Mouse (Mus musculus) liver (tissue): ENCODE data around the gene Dach1.

Experiments
- DNase-seq: peaks from one replicate; pipeline ENCODE4 v3.0.0-alpha.2; 2020; ENCODE audit warnings: mixed read lengths

The Dach1 gene

DNA sequence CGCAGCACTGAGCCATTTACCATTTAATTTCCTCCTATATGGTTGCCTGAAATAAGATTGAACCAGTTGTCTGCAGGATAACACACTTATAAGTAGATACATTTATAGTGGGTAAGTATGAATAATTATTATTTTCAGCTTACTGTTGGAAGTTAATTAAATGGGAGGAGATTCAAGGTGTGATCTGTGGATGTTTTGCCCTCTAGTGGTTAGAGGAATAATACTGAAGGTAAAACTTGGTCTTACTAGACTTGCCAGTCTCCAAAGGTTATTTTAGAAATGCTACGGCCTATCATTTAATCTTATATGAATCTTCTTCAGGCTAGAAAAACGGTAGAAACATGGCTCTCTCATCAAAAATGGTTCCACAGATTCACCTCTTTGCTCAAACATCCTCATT lies 339.7 kb downstream of the Dach1 start:
- DNase-seq: no peak

DNA sequence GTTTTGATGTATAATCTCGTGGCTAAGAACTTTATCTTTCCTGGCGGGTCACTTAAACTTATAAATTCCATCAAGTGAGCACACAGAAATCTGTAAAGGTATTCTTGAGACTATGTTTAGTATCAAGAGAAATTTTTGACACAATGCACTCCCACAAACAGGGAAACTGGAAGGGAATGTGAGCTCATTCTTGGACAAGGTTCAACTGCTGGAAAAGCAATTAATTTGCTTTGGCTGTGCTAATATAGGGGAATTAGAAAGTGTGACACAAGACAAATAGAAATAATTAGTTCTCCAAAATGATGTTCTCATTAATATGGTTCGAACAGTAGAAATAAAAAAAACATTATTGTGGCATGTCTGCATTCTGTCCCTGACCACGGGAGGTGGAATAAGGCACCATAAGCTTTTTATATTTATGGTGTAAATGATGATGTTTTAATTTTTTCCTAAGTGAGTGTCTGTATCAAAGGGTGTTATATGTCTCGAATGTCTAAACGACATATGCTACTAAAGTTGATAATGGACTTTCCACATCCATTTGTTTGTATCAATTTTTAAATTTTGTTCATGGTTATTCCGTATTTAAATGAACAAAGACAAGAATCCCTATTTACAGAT lies 354.9 kb downstream of the Dach1 start:
- DNase-seq: no peak

DNA sequence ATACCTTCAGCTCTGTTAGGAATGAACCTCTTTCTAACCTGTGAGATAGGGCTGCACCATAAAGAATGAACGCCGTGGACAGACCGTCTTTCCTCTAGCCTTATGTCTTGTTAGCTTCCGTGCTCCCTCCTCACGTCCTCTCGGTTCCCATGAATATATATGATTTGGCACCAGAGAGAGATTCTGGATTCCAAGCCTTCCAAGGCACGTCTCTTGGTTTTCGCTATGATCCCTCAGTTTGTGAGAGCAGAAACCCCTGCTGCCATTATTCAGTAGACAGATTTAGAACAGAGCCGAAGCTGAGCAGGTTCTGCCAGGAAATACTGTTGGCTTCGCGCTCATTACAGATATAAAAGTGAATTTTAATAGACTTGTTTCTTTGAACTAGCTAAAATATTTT lies 356.0 kb downstream of the Dach1 start:
- no peak for DNase-seq

DNA sequence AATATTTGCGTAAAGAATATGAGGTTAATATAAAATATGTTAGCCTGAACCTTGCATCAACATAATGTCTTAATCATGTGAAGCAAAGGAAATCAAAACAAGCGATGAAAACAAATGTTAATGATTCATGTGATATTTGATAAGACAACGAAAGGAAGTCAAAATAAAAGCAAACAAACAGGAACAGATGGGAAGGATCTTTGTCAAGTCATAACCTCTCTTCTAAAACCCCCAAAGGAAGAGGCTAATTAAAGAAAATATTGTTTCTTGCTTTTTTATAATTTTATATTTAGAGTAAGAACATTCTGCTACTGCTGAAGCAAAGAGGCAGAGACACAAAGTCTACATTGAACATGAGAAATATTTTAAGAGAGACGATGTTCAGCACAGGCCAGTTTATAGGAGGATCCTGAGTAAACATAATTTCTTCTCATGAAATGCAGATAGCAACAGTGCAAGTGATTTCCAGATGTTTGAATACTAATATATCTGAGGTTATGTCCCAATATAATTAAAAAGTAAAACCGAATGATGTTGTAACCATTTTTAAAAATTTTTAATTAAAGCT lies 374.1 kb downstream of the Dach1 start:
- no peak for DNase-seq

DNA sequence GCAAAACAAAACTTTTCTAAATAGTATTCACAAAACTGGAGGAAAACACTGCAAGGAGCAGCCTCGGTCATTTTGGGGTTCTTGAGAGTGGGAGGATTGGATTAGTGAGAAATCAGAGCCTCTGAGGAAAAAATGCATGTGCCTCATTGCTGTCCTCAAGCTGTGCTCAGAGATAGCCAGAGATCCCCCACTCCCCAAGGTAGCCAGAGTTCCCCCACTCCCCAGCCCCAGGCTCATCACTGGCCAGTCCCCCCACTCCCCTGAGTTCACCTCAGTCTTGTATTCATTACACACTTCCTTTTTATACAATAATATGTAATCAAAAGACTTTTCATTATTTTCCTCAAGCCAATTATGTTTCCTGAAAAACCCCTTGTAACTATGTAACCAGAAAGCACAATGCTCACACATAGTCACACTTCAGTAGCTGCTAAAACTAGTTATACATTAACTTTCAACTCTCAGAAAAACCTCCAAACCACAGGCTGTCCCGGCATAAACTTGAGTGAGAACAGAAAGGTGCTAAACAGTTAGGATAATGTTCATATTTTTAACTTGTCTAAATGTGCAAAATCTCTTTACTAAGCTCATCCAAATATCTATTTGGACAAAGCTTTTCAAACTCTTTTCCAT lies 395.3 kb downstream of the Dach1 start:
- no peak for DNase-seq

DNA sequence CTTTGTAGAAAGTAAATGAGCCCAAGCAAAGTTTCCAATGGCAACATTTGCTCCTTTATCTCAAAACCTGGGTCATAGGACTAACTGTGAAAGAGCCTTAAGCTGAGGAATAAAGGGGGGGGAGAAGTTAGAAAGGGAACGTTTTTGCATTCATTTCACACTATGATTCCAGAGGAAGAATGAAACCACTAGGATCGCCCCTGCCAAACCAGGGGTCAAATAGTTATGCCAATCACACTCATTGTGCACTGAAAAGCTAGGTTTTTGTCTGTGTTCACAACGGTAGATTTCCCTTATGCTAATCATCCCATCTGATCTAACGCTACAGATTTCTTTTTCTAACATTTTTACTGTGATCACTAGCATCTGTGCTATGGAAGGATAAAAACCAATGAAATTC lies 415.2 kb downstream of the Dach1 start:
- no peak for DNase-seq

DNA sequence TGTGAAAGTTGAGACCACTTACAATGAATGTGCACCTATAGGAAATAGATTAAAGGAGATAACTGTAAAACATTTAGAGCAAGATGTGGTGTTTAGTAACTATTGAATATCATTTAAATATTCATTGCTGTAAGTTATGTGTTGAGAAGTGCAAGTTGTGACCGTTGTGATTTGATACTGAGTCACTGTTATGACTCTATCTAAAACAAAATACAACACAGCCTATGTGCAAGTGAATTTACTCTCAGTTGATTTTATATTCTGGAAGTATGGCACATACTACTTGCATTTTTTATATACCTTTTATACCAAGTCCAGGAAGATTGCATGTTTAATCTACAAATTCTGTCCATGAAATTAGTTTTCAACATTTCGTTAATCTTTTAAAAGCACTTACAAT lies 415.6 kb downstream of the Dach1 start:
- no peak for DNase-seq

DNA sequence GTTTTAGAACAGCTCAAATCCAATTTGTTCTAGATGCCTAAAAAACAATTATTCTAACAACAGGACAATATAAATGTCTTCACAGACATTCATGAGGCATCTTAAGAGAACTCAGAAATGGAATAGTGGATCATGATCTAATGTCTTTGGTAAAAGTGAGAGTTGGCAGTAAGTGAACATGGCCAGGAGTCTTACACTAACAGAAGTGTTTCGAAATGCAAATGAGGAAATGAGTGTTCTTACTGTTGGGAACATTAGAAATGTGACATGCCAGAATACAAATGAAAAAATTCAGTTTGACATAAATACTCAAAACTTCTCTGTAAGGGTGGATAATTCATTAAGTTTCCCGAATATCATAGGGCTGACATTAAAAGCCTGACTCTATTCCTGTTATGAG lies 426.3 kb downstream of the Dach1 start:
- no peak for DNase-seq

DNA sequence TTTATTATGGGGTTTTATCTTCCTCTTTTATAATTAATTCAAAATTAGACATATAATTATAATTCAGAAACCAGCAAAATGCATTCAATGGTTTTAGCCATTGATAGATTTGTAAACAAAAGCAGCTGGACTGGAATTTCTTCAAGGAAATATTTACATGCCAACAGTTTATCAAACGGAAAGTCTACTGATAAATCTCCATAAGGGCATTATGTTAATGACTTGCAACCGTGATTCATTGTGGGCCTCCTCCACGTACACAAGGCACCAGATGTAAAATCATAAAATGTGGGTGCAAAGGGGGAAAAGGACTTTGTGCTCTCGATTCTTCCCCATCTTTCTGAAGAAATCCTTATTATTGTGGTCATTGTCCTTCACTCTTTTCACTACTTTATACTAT lies 426.8 kb downstream of the Dach1 start:
- DNase-seq: no peak
